Mouse (Mus musculus): Measurements from ENCODE around the gene Tas2r124.

Tas2r124 gene

GRCm38 (mm10) chr6:132754430-132754829 lies at the start of gene Tas2r124:
Tas2r124 (plus strand) TSS chr6:132754730.
- no peak for DNase-seq

GRCm38 (mm10) chr6:132711828-132712227 lies 42.7 kb upstream of the Tas2r124 start, which contains the start of gene Tas2r122:
Tas2r122 (minus strand) TSS chr6:132711928.
- DNase-seq, result no peak

GRCm38 (mm10) chr6:132737935-132738334 lies 16.6 kb upstream of the Tas2r124 start, which contains the start of gene Tas2r115:
Tas2r115 (minus strand) TSS chr6:132738035.
- no peak for DNase-seq

- peak; percentile 43 for DNase-seq
These were observed 4.3 kb upstream of the Tas2r124 start for GRCm38 (mm10) chr6:132750206-132750605.

GRCm38 (mm10) chr6:132761831-132762230 lies 7.3 kb downstream of the Tas2r124 start, which contains the start of gene Tas2r102:
Tas2r102 (plus strand) TSS chr6:132762131.
- no peak for DNase-seq

- no peak for DNase-seq
These were observed 23.5 kb downstream of the Tas2r124 start, which contains the start of gene Tas2r136 for GRCm38 (mm10) chr6:132778062-132778461. Tas2r136 (minus strand) TSS chr6:132778162.

GRCm38 (mm10) chr6:132795393-132795792 lies 40.9 kb downstream of the Tas2r124 start:
- DNase-seq, result no peak

- no peak for DNase-seq
These were observed 48.0 kb downstream of the Tas2r124 start, which contains the start of gene Tas2r117 for GRCm38 (mm10) chr6:132802518-132802917. Tas2r117 (plus strand) TSS chr6:132802818.

All from right cerebral cortex, adult 18-20 months (tissue).